Mouse (Mus musculus) liver, postnatal 0 days (tissue): ENCODE measurements around the gene Stac2.

Experiments used
- CTCF ChIP-seq: sonication (generic); IDR thresholded peaks from 2 replicates; pipeline ENCODE4 v1.5.1; 2016; ENCODE audit warnings: antibody characterized with exemption, low read depth
- EP300 ChIP-seq: IDR thresholded peaks from 2 replicates; pipeline ENCODE4 v1.6.1; 2016; ENCODE audit warnings: antibody characterized with exemption, low read depth, mild to moderate bottlenecking

GRCm38 (mm10) chr11:97998074-97998793 is 55.0 kb downstream of the Stac2 start:
- no peak for TF ChIP-seq CTCF
- TF ChIP-seq EP300 = no peak
